Mouse (Mus musculus) adrenal gland, postnatal 36 days (tissue): ENCODE measurements around the gene Cd7. TPM values are rescaled to one million over a fixed set of nuclear protein-coding genes. Genes with fewer than 3 reads are reported as not detected.
"Not testable (repeated sequence)": the region's sequence is repeated elsewhere in the genome, so short reads cannot be mapped to it uniquely, and the experiment has no call there.

Source experiments
- DNase-seq, 2 experiments: peaks; one replicate each; pipeline ENCODE4 v3.0.0; 2021; ENCODE audit warnings: mixed read lengths in 1 of 2
- total RNA-seq, 2 experiments: library from RNA; stranded (reverse); gene quantifications; 2 replicates each; pipeline ENCODE4 v1.2.3; 2021

Gene Cd7
- total RNA-seq, 2 experiments from 2014 or later, result 0.30 to 0.53 TPM

- peak; percentile 15 to 31 for DNase-seq
Observed at GRCm38 (mm10) chr11:121047826-121048399, 8.7 kb upstream of the Cd7 start.

GRCm38 (mm10) chr11:121045286-121045685, 6.1 kb upstream of the Cd7 start:
- no peak for DNase-seq

GRCm38 (mm10) chr11:121043025-121043424, 3.8 kb upstream of the Cd7 start:
- DNase-seq, result not testable (repeated sequence)

GRCm38 (mm10) chr11:121042480-121042879, 3.3 kb upstream of the Cd7 start:
- no peak for DNase-seq

GRCm38 (mm10) chr11:121041636-121042035, 2.4 kb upstream of the Cd7 start:
- DNase-seq, result no peak

GRCm38 (mm10) chr11:121041212-121041611, 2.0 kb upstream of the Cd7 start:
- DNase-seq, result peak; percentile 91 to 92

GRCm38 (mm10) chr11:121038366-121039240, 615 bp downstream of the Cd7 start:
- DNase-seq, result no peak

GRCm38 (mm10) chr11:121033118-121033517, 6.1 kb downstream of the Cd7 start:
- DNase-seq, result no peak

- DNase-seq, result no peak
Observed at GRCm38 (mm10) chr11:121027259-121027658, 12.0 kb downstream of the Cd7 start.

GRCm38 (mm10) chr11:121024163-121024562, 15.1 kb downstream of the Cd7 start:
- DNase-seq, result no peak

- no peak for DNase-seq
Observed at GRCm38 (mm10) chr11:121019501-121019900, 19.7 kb downstream of the Cd7 start.

- peak; percentile 68 to 76 for DNase-seq
Observed at GRCm38 (mm10) chr11:121017703-121018102, 21.5 kb downstream of the Cd7 start.

GRCm38 (mm10) chr11:121015472-121015871, 23.7 kb downstream of the Cd7 start:
- DNase-seq, result no peak

GRCm38 (mm10) chr11:121014896-121015300, 24.3 kb downstream of the Cd7 start:
- DNase-seq, result peak in 1 of 2 experiments; percentile 8

GRCm38 (mm10) chr11:121013656-121014055, 25.6 kb downstream of the Cd7 start:
- DNase-seq, result no peak

GRCm38 (mm10) chr11:121010044-121010755, 29.0 kb downstream of the Cd7 start:
- no peak for DNase-seq

- no peak for DNase-seq
Observed at GRCm38 (mm10) chr11:121006184-121006583, 33.0 kb downstream of the Cd7 start.

- DNase-seq, result peak in 1 of 2 experiments; percentile 33
Observed at GRCm38 (mm10) chr11:121004281-121004680, 34.9 kb downstream of the Cd7 start.

- DNase-seq, result peak; percentile 23 to 55
Observed at GRCm38 (mm10) chr11:121001966-121002365, 37.3 kb downstream of the Cd7 start.

GRCm38 (mm10) chr11:120994741-120995140, 44.5 kb downstream of the Cd7 start:
- no peak for DNase-seq

- DNase-seq, result no peak
Observed at GRCm38 (mm10) chr11:120993586-120993985, 45.6 kb downstream of the Cd7 start.

- DNase-seq, result no peak
Observed at GRCm38 (mm10) chr11:120993080-120993479, 46.1 kb downstream of the Cd7 start.

GRCm38 (mm10) chr11:120991791-120992190, 47.4 kb downstream of the Cd7 start:
- peak in 1 of 2 experiments; percentile 27 for DNase-seq
